Mouse (Mus musculus): ENCODE results near the gene Neurod1.

Neurod1 gene

DNA sequence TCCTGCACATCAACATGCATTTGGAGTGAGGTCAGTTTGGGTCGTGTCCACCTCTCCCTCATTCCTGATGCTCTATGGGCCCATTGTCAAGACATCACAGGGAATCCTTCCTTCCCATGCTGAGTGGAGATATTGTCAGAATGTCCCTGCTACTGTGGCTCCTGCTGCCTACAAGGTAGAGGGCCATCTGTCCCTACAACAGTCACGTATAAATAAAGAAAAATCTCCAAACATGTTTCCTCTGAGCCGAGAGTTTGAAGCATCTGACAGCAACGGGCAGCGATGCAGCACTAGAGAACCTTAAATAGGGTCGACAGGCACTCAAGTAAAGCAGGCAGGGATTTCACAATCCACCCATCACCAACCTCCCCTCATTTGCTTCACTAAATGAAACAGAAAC lies 13.6 kb downstream of the Neurod1 start:
- DNase-seq = no peak

DNA sequence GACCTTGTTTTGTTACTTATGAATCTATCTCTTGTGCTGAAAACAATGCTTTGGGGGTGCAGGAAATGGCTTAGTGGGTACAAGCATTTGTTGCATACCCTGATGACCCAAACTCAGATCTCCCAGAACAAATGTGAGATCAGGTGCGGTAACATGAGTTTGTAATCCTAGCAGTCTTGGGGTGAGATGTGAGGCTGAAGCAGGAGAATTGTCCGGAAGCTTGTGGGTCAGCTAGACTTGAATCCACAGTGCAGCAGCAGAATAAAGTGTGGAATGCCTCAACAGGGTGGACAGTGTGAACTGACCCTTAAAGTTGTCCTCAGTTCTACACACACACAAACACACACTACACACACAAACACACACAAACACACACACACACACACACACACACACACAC lies 14.3 kb downstream of the Neurod1 start:
- DNase-seq = no peak

DNA sequence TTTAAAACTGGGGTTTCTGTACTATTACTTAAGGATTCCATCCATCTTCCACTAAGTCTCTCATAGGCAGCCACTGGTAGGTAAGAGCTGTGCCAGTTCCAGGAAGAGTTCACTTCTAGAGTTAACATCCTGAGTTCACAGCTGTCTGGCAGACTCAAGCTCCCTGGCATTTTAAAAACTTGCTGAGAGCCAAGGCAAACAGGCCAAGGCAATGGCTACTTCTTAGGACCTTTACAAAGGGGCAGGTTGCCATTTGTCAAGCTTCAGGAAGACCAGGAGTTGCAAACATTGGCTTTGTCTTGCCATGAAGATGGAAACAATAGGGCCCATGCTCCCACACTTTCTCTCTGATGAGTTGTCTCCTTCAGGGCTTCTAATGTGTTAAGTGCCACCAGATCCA lies 26.5 kb downstream of the Neurod1 start:
- DNase-seq = no peak

DNA sequence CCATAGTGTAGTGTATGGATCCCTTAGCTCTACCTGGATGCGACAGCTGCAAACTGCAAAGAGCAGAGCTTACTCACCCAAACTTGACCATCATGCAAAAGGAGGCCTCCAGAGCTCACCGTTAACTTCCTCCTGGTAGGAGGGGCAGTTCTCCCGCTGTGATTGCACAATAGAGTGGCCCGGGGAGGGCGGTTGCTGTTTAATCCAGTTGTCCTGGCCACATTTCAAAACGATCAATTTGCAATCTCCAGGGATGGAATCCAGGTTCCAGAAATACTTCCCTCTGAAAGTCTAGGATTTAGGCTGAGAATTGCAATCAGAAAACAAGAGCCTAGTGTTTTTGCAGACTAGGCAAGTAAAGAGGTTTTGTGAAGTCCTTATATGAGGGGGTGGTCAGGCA lies 26.9 kb downstream of the Neurod1 start:
- DNase-seq = no peak

DNA sequence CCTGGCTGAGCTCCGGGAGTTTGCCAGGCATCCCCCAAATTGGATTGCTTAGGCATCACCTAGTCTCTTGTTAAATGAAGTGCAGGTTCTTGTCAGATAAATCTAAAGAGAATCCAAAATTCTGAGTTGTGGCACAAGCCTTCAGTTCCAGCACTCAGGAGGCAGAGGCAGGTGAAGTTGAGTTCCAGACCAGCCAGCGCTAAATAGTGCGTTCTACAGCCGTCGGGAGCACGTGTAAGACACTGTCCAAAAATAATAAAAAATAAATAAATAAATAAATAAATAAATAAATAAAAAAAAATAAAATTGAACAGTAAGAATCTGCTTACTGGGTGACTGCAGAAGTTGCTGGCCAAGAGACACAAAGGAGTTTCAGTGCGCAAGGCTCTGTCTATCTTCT lies 27.4 kb downstream of the Neurod1 start:
- DNase-seq = no peak

GRCm38 (mm10) chr2:79428569-79429104 lies 27.9 kb downstream of the Neurod1 start:
- peak; percentile 66 for DNase-seq

- DNase-seq = peak; percentile 61
These were observed 28.5 kb downstream of the Neurod1 start for GRCm38 (mm10) chr2:79428022-79428421.

DNA sequence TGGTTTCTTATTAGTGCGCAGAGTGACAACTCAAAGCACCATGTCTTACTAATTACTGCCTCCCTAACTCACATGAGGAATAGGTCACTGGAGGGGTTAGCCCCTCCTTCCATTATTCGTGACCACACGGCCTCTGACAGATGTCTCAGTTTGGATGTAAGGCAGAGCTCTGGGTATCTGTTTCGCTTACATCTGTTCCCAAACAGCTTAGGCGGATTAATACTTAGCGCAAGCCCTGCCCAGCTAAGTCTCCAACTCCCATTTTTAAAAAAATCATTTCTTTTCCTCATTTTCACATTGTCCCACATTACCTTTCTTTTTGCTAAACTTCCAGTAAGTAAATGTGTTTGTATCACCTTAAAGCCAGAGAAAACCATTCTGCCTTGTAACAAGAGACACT lies 34.9 kb downstream of the Neurod1 start:
- DNase-seq = peak; percentile 51

DNA sequence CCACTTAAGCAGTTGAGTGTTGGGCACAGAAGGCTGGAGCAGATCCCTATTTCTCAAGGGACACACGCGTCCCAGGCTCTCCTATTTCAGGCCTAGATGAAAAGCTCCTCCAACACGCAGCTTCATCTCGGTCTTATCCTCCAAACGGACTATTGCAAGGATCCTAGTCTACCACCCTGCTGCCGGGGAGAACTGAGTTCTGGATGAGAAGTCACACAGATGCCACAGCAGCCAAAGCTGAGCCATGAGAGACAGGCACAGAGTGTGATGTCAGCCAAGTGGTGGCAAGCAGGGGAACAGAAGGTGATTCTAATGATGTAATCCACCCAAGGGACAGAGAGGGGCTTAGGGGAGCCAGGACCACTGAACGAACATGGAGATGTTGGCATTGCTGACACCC lies 42.0 kb downstream of the Neurod1 start:
- DNase-seq = no peak

GRCm38 (mm10) chr2:79410903-79411255 lies 45.7 kb downstream of the Neurod1 start:
- DNase-seq = no peak

DNA sequence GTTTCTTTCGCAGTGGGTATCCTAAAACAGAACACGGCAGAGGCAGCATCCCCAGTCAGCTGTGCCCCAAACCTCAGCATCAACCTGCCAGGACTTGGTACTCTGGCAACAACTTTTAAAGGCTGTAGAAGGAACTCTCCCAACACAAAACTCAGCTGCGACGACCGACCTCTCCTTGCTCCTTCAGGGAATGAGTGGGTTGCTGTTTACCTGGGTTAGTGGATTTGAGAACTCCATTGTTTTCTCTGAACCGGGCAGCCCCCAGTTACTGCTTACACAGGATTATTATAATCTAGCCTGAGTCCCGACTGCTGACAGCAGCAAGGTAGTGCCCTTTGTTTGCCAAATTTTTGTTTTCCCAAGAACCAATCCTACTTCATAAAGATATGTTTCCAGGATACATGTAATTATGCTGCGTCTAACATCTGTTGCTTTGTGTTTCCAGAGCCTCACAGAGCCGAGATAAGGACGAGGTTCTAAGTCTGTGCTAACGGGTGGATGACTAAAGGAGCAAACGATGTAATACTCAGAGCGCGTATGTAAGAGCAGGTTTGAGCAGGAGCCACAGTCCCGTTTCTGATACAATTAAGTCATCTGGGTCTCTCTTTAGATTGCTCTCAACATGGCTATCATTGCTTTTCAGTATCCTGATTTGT lies 46.2 kb downstream of the Neurod1 start:
- no peak for DNase-seq

- no peak for DNase-seq
These were observed 50.7 kb downstream of the Neurod1 start for GRCm38 (mm10) chr2:79405661-79406405.

Measured in embryo, embryonic 11 days (tissue).